Mouse (Mus musculus): Measurements from ENCODE around the gene Bcl3.

Bcl3 gene

GRCm38 (mm10) chr7:19822604-19823058 is at the start of gene Bcl3:
Bcl3 (minus strand) TSS chr7:19822770.
- no peaks in the 10 kb centered on the region for H3K27me3 ChIP-seq (ENCODE audit: control insufficient read depth, insufficient read depth, low read length, poor library complexity, severe bottlenecking)
- peaks cover 1% of the 10 kb centered on the region; the same call in 1 of the 2 replicates for H3K36me3 ChIP-seq (ENCODE audit: control insufficient read depth, insufficient read depth, low read length, poor library complexity, severe bottlenecking)
- peak; percentile 85 for DNase-seq (ENCODE audit: low read depth, low spot score)

- peak; percentile 81 for DNase-seq (ENCODE audit: low read depth, low spot score)
- no peaks in the 10 kb centered on the region for H3K36me3 ChIP-seq (ENCODE audit: control insufficient read depth, insufficient read depth, low read length, poor library complexity, severe bottlenecking)
- H3K27me3 ChIP-seq (ENCODE audit: control insufficient read depth, insufficient read depth, low read length, poor library complexity, severe bottlenecking) = no peaks in the 10 kb centered on the region
Measured at GRCm38 (mm10) chr7:19871943-19872601, 49.5 kb upstream of the Bcl3 start.

GRCm38 (mm10) chr7:19871137-19871621 is 48.6 kb upstream of the Bcl3 start:
- peak; percentile 83 for DNase-seq (ENCODE audit: low read depth, low spot score)
- no peaks in the 10 kb centered on the region for H3K36me3 ChIP-seq (ENCODE audit: control insufficient read depth, insufficient read depth, low read length, poor library complexity, severe bottlenecking)
- H3K27me3 ChIP-seq (ENCODE audit: control insufficient read depth, insufficient read depth, low read length, poor library complexity, severe bottlenecking) = no peaks in the 10 kb centered on the region

- Histone ChIP-seq H3K27me3 (ENCODE audit: control insufficient read depth, insufficient read depth, low read length, poor library complexity, severe bottlenecking) (no peaks in the 10 kb centered on the region), H3K36me3 (ENCODE audit: control insufficient read depth, insufficient read depth, low read length, poor library complexity, severe bottlenecking) (no peaks in the 10 kb centered on the region)
- no peak for DNase-seq (ENCODE audit: low read depth, low spot score)
Measured at GRCm38 (mm10) chr7:19867751-19868399, 45.3 kb upstream of the Bcl3 start.

GRCm38 (mm10) chr7:19866490-19866889 is 43.9 kb upstream of the Bcl3 start:
- H3K27me3 ChIP-seq (ENCODE audit: control insufficient read depth, insufficient read depth, low read length, poor library complexity, severe bottlenecking) = no peaks in the 10 kb centered on the region
- DNase-seq (ENCODE audit: low read depth, low spot score) = no peak
- H3K36me3 ChIP-seq (ENCODE audit: control insufficient read depth, insufficient read depth, low read length, poor library complexity, severe bottlenecking) = no peaks in the 10 kb centered on the region

- DNase-seq (ENCODE audit: low read depth, low spot score) = no peak
- Histone ChIP-seq H3K27me3 (ENCODE audit: control insufficient read depth, insufficient read depth, low read length, poor library complexity, severe bottlenecking) (no peaks in the 10 kb centered on the region), H3K36me3 (ENCODE audit: control insufficient read depth, insufficient read depth, low read length, poor library complexity, severe bottlenecking) (no peaks in the 10 kb centered on the region)
Measured at GRCm38 (mm10) chr7:19865246-19866036, 42.9 kb upstream of the Bcl3 start.

GRCm38 (mm10) chr7:19864241-19864640 is 41.7 kb upstream of the Bcl3 start:
- no peak for DNase-seq (ENCODE audit: low read depth, low spot score)
- no peaks in the 10 kb centered on the region for H3K36me3 ChIP-seq (ENCODE audit: control insufficient read depth, insufficient read depth, low read length, poor library complexity, severe bottlenecking)
- H3K27me3 ChIP-seq (ENCODE audit: control insufficient read depth, insufficient read depth, low read length, poor library complexity, severe bottlenecking) = no peaks in the 10 kb centered on the region

- DNase-seq (ENCODE audit: low read depth, low spot score) = no peak
- Histone ChIP-seq H3K36me3 (ENCODE audit: control insufficient read depth, insufficient read depth, low read length, poor library complexity, severe bottlenecking) (no peaks in the 10 kb centered on the region), H3K27me3 (ENCODE audit: control insufficient read depth, insufficient read depth, low read length, poor library complexity, severe bottlenecking) (no peaks in the 10 kb centered on the region)
Measured at GRCm38 (mm10) chr7:19861199-19861598, 38.6 kb upstream of the Bcl3 start, which contains the start of gene Ceacam16. Ceacam16 (minus strand) TSS chr7:19861299.

- DNase-seq (ENCODE audit: low read depth, low spot score) = no peak
- H3K27me3 ChIP-seq (ENCODE audit: control insufficient read depth, insufficient read depth, low read length, poor library complexity, severe bottlenecking) = no peaks in the 10 kb centered on the region
- H3K36me3 ChIP-seq (ENCODE audit: control insufficient read depth, insufficient read depth, low read length, poor library complexity, severe bottlenecking) = no peaks in the 10 kb centered on the region
Measured at GRCm38 (mm10) chr7:19859740-19860139, 37.2 kb upstream of the Bcl3 start.

- H3K27me3 ChIP-seq (ENCODE audit: control insufficient read depth, insufficient read depth, low read length, poor library complexity, severe bottlenecking) = no peaks in the 10 kb centered on the region
- DNase-seq (ENCODE audit: low read depth, low spot score) = no peak
Measured at GRCm38 (mm10) chr7:19856283-19856682, 33.7 kb upstream of the Bcl3 start.

GRCm38 (mm10) chr7:19855663-19856062 is 33.1 kb upstream of the Bcl3 start:
- Histone ChIP-seq H3K27me3 (ENCODE audit: control insufficient read depth, insufficient read depth, low read length, poor library complexity, severe bottlenecking) (no peaks in the 10 kb centered on the region), H3K36me3 (ENCODE audit: control insufficient read depth, insufficient read depth, low read length, poor library complexity, severe bottlenecking) (no peaks in the 10 kb centered on the region)
- no peak for DNase-seq (ENCODE audit: low read depth, low spot score)

More at GRCm38 (mm10) chr7:19856283-19856682, 33.7 kb upstream of the Bcl3 start:
- H3K36me3 ChIP-seq (ENCODE audit: control insufficient read depth, insufficient read depth, low read length, poor library complexity, severe bottlenecking) = no peaks in the 10 kb centered on the region

- DNase-seq (ENCODE audit: low read depth, low spot score) = no peak
Measured at GRCm38 (mm10) chr7:19853526-19853925, 31.0 kb upstream of the Bcl3 start.

GRCm38 (mm10) chr7:19851858-19852570 is 29.4 kb upstream of the Bcl3 start, which contains the start of gene Gm19345:
Gm19345 (plus strand) TSS chr7:19852003.
- DNase-seq (ENCODE audit: low read depth, low spot score) = no peak
- Histone ChIP-seq H3K27me3 (ENCODE audit: control insufficient read depth, insufficient read depth, low read length, poor library complexity, severe bottlenecking) (no peaks in the 10 kb centered on the region), H3K36me3 (ENCODE audit: control insufficient read depth, insufficient read depth, low read length, poor library complexity, severe bottlenecking) (no peaks in the 10 kb centered on the region)

More at GRCm38 (mm10) chr7:19853526-19853925, 31.0 kb upstream of the Bcl3 start:
- Histone ChIP-seq H3K27me3 (ENCODE audit: control insufficient read depth, insufficient read depth, low read length, poor library complexity, severe bottlenecking) (no peaks in the 10 kb centered on the region), H3K36me3 (ENCODE audit: control insufficient read depth, insufficient read depth, low read length, poor library complexity, severe bottlenecking) (no peaks in the 10 kb centered on the region)

- H3K27me3 ChIP-seq (ENCODE audit: control insufficient read depth, insufficient read depth, low read length, poor library complexity, severe bottlenecking) = no peaks in the 10 kb centered on the region
- DNase-seq (ENCODE audit: low read depth, low spot score) = peak; percentile 77
- no peaks in the 10 kb centered on the region for H3K36me3 ChIP-seq (ENCODE audit: control insufficient read depth, insufficient read depth, low read length, poor library complexity, severe bottlenecking)
Measured at GRCm38 (mm10) chr7:19844521-19845171, 22.1 kb upstream of the Bcl3 start.
